Mouse (Mus musculus) limb, embryonic 10.5 days (tissue): ENCODE data around the gene Reep6. TPM values are rescaled to one million over a fixed set of nuclear protein-coding genes. Genes with fewer than 3 reads are reported as not detected.
A peak's percentile ranks its signal among the peaks of the same experiment; 100 is the strongest.

Experiments
- DNase-seq: peaks from one replicate; pipeline ENCODE4 v3.0.0-alpha.2; 2017; ENCODE audit warnings: low spot score
- H3K27ac ChIP-seq: fragments of 300-500 bp; sonication (generic); 2 replicates; pipeline ENCODE4 v1.5.1; 2016; ENCODE audit warnings: mild to moderate bottlenecking
- H3K27me3 ChIP-seq: fragments of 300-500 bp; sonication (generic); 2 replicates; pipeline ENCODE4 v1.6.1; 2016; ENCODE audit warnings: low read depth, mild to moderate bottlenecking; ENCODE audit not compliant: poor library complexity, severe bottlenecking
- H3K36me3 ChIP-seq: fragments of 300-500 bp; sonication (generic); 2 replicates; pipeline ENCODE4 v1.6.1; 2016; ENCODE audit warnings: mild to moderate bottlenecking, moderate library complexity
- H3K4me1 ChIP-seq: fragments of 300-500 bp; sonication (generic); 2 replicates; pipeline ENCODE4 v1.6.1; 2016
- H3K4me3 ChIP-seq: fragments of 300-500 bp; sonication (generic); 2 replicates; pipeline ENCODE4 v1.5.1; 2016; ENCODE audit warnings: mild to moderate bottlenecking, moderate library complexity
- H3K9me3 ChIP-seq: fragments of 300-500 bp; sonication (generic); replicated peaks from 2 replicates; pipeline ENCODE4 v1.6.1; 2016; ENCODE audit warnings: mild to moderate bottlenecking
- whole genome bisulfite sequencing: fragments of 180-500 bp; shearing (Covaris S2); methylation state at CpG from one replicate; pipeline ENCODE4 v1.1.7; 2016; 5-methylcytosine and 5-hydroxymethylcytosine counted together
- polyA plus RNA-seq: library from polyadenylated mRNA; unstranded; fragments of >200 nt; fragmentation: Nextera tagmentation; extraction: Ambion mirVana; gene quantifications from 2 replicates; pipeline ENCODE4 v1.2.1, GENCODE M21; 2016

Gene Reep6
- 5.4 and 6.6 TPM in 2 replicates for polyA plus RNA-seq

- peak within 1 kb of the TSS; percentile 61 for H3K4me3 ChIP-seq
- H3K9me3 ChIP-seq: no peaks in the 10 kb centered on the region
- H3K4me1 ChIP-seq: peaks cover 31% of the 10 kb centered on the region
- no peaks in the 10 kb centered on the region for H3K36me3 ChIP-seq
- H3K27me3 ChIP-seq: peaks cover 80% of the 10 kb centered on the region
- peak within 1 kb of the TSS; percentile 70 for H3K27ac ChIP-seq
- peak; percentile 95 for DNase-seq
- WGBS: 4% methylated on average over 36 of the region's 36 CpGs
Observed at GRCm38 (mm10) chr10:80329273-80330081, at the start of gene Reep6, which contains the start of gene Pcsk4. Gene Reep6, plus strand, starts transcription at chr10:80329953. Gene Pcsk4, minus strand, starts transcription at chr10:80329498.

GRCm38 (mm10) chr10:80281304-80281703 is 48.4 kb upstream of the Reep6 start:
- no peaks in the 10 kb centered on the region for H3K27me3 ChIP-seq
- H3K4me1 ChIP-seq: peaks cover 12% of the 10 kb centered on the region; the same call in 1 of the 2 replicates
- H3K36me3 ChIP-seq: peaks cover 99% of the 10 kb centered on the region
- H3K9me3 ChIP-seq: no peaks in the 10 kb centered on the region
- DNase-seq: no peak
- H3K27ac ChIP-seq: 0 out of 2 replicates have a peak overlapping the region, but pooled peaks have one; percentile 15
- WGBS: 87% methylated on average over 7 of the region's 7 CpGs
- H3K4me3 ChIP-seq: 0 out of 2 replicates have a peak overlapping the region, but pooled peaks have one; percentile 1

GRCm38 (mm10) chr10:80281921-80282371 is 47.8 kb upstream of the Reep6 start:
- Histone ChIP-seq H3K9me3 (no peaks in the 10 kb centered on the region), H3K36me3 (peaks cover 99% of the 10 kb centered on the region), H3K27me3 (no peaks in the 10 kb centered on the region), H3K4me3 (no peak overlapping the region), H3K27ac (0 out of 2 replicates have a peak overlapping the region, but pooled peaks have one; percentile 15), H3K4me1 (peaks cover 12% of the 10 kb centered on the region; the same call in 1 of the 2 replicates)
- 87% methylated on average over 8 of the region's 8 CpGs for WGBS
- DNase-seq: no peak

GRCm38 (mm10) chr10:80282481-80283441 is 47.0 kb upstream of the Reep6 start:
- H3K36me3 ChIP-seq: peaks cover 99% of the 10 kb centered on the region
- no peaks in the 10 kb centered on the region for H3K9me3 ChIP-seq
- DNase-seq: no peak
- no peaks in the 10 kb centered on the region for H3K27me3 ChIP-seq
- peaks cover 14% of the 10 kb centered on the region; the same call in 1 of the 2 replicates for H3K4me1 ChIP-seq
- H3K4me3 ChIP-seq: no peak overlapping the region
- WGBS: 91% methylated on average over 20 of the region's 20 CpGs
- H3K27ac ChIP-seq: no peak overlapping the region

- no peak overlapping the region for H3K4me3 ChIP-seq
- peaks cover 91% of the 10 kb centered on the region for H3K36me3 ChIP-seq
- H3K4me1 ChIP-seq: peaks cover 14% of the 10 kb centered on the region; the same call in 1 of the 2 replicates
- no peak for DNase-seq
- 0 out of 2 replicates have a peak overlapping the region, but pooled peaks have one; percentile 14 for H3K27ac ChIP-seq
- H3K27me3 ChIP-seq: no peaks in the 10 kb centered on the region
- 75% methylated on average over 9 of the region's 15 CpGs for WGBS
- H3K9me3 ChIP-seq: no peaks in the 10 kb centered on the region
Observed at GRCm38 (mm10) chr10:80285222-80286070, 44.3 kb upstream of the Reep6 start.

GRCm38 (mm10) chr10:80288097-80288496 is 41.7 kb upstream of the Reep6 start:
- H3K27ac ChIP-seq: no peak overlapping the region
- 95% methylated on average over 12 of the region's 12 CpGs for WGBS

GRCm38 (mm10) chr10:80288657-80289056 is 41.1 kb upstream of the Reep6 start:
- Histone ChIP-seq H3K36me3 (peaks cover 65% of the 10 kb centered on the region), H3K27ac (no peak overlapping the region), H3K4me3 (no peak overlapping the region), H3K9me3 (no peaks in the 10 kb centered on the region), H3K4me1 (peaks cover 19% of the 10 kb centered on the region), H3K27me3 (no peaks in the 10 kb centered on the region)
- 66% methylated on average over 8 of the region's 8 CpGs for WGBS
- no peak for DNase-seq

More at GRCm38 (mm10) chr10:80288097-80288496, 41.7 kb upstream of the Reep6 start:
- no peaks in the 10 kb centered on the region for H3K9me3 ChIP-seq
- no peak for DNase-seq
- no peaks in the 10 kb centered on the region for H3K27me3 ChIP-seq
- H3K4me3 ChIP-seq: no peak overlapping the region
- peaks cover 14% of the 10 kb centered on the region; the same call in 1 of the 2 replicates for H3K4me1 ChIP-seq
- peaks cover 65% of the 10 kb centered on the region for H3K36me3 ChIP-seq

GRCm38 (mm10) chr10:80292251-80293146 is 37.3 kb upstream of the Reep6 start, which contains the start of gene Rps15:
Gene Rps15, plus strand, starts transcription at chr10:80292453.
- peak within 1 kb of the TSS; percentile 98 for H3K27ac ChIP-seq
- H3K36me3 ChIP-seq: peaks cover 42% of the 10 kb centered on the region
- under 1% methylated on average over 72 of the region's 72 CpGs for WGBS
- H3K4me1 ChIP-seq: peaks cover 47% of the 10 kb centered on the region
- peak within 1 kb of the TSS; percentile 83 for H3K4me3 ChIP-seq
- DNase-seq: peak; percentile 97
- no peaks in the 10 kb centered on the region for H3K9me3 ChIP-seq
- H3K27me3 ChIP-seq: peaks cover 14% of the 10 kb centered on the region

- H3K4me1 ChIP-seq: peaks cover 47% of the 10 kb centered on the region
- peaks cover 22% of the 10 kb centered on the region for H3K27me3 ChIP-seq
- no peaks in the 10 kb centered on the region for H3K9me3 ChIP-seq
- peaks cover 34% of the 10 kb centered on the region for H3K36me3 ChIP-seq
- WGBS: 29% methylated on average over 14 of the region's 14 CpGs
- no peak for DNase-seq
- peak overlapping the region; percentile 83 for H3K4me3 ChIP-seq
- peak overlapping the region; percentile 98 for H3K27ac ChIP-seq
Observed at GRCm38 (mm10) chr10:80293325-80293724, 36.4 kb upstream of the Reep6 start.

- DNase-seq: no peak
- Histone ChIP-seq H3K27me3 (peaks cover 32% of the 10 kb centered on the region), H3K27ac (no peak overlapping the region), H3K4me3 (peak overlapping the region; percentile 83), H3K36me3 (peaks cover 24% of the 10 kb centered on the region), H3K9me3 (no peaks in the 10 kb centered on the region), H3K4me1 (peaks cover 55% of the 10 kb centered on the region)
- WGBS: 77% methylated on average over 4 of the region's 4 CpGs
Observed at GRCm38 (mm10) chr10:80294311-80294710, 35.4 kb upstream of the Reep6 start.

- H3K27me3 ChIP-seq: peaks cover 37% of the 10 kb centered on the region
- H3K36me3 ChIP-seq: peaks cover 22% of the 10 kb centered on the region
- no peaks in the 10 kb centered on the region for H3K9me3 ChIP-seq
- peaks cover 58% of the 10 kb centered on the region for H3K4me1 ChIP-seq
- DNase-seq: no peak
- no peak overlapping the region for H3K27ac ChIP-seq
- WGBS: 41% methylated on average over 7 of the region's 7 CpGs
- peak overlapping the region; percentile 83; the same call in 1 of the 2 replicates for H3K4me3 ChIP-seq
Observed at GRCm38 (mm10) chr10:80294788-80295303, 34.9 kb upstream of the Reep6 start.
